29 mouse cellular contexts compared by ENCODE assay signal in the genomic region with DNA sequence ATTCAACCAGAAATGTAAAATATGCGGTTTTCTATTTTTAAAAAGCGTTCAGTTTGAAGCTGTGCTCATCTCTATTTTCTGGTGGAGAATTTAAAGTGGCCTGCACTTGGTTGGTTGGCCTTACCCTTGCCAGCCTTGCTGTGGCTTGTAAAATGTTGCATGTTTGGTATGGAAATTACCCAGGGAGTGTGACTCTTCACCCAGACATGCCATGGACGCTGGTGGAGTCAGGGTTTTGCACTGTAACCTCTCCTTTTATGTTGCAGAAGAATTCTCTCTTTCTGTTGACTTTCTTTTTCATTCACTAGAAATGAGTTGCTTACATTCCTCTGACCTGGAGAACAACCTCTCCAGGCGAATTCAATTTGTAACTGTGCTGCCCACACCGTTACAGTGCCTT.
DNase-seq lines count a peak whose midpoint lies in the region; ATAC-seq and TF ChIP-seq lines count a peak whose summit lies in the region.
"Had no signal": no experiment of that assay in that cellular context is flagged by ENCODE, and none has a peak within 500 bp of the region (broad histone marks: within the 10 kb centered on the region; RNA-seq: fewer than 3 reads in every experiment).

No protein-coding gene starts in this region.

- no peak overlapping the region for H3ac ChIP-seq in myocyte (ENCODE audit: control insufficient read depth, insufficient read length)

- no peak for DNase-seq in gastrocnemius, adult 2 months
- DNase-seq in gastrocnemius, adult 8-10 months (ENCODE audit: low spot score in 2 of 2) = no peak
- DNase-seq in 3T3-L1 (ENCODE audit: low read depth, low spot score) = peak; percentile 77
- no peak for DNase-seq in Patski (ENCODE audit: low read depth, low spot score)
- no peak for DNase-seq in cerebellum, adult 9-10 months
- DNase-seq in adrenal gland, adult 8-10 months = no peak
- DNase-seq: adrenal gland, postnatal 10 days; B cell, adult 2 months; cerebellum, adult 11-12 months; cerebellum, postnatal 10 days; heart, postnatal 4 days; kidney, adult 8-10 months; kidney, postnatal 4 days; liver, embryonic 13.5 days; lung, adult 18-20 months; midbrain, embryonic 14.5 days; retina, postnatal 1 day; spleen, adult 18-20 months; thymus, postnatal 36 days had no signal

- in situ Hi-C loops in Patski (cut with MboI; ENCODE audit: low pct_unique_long_range_greater_than_20kb) = no loop called here

- intact Hi-C loops in gastrocnemius, adult 2 months (cut with DNase I) = no loop called here

- H3K4me3 ChIP-seq in gastrocnemius, adult 2 months = no peak overlapping the region
- no peak overlapping the region for H3K4me3 ChIP-seq in myocyte
- H3K4me3 ChIP-seq: embryonic facial prominence, embryonic 15.5 days; heart, adult 2 months; heart, embryonic 12.5 days; hindbrain, embryonic 13.5 days; liver, embryonic 13.5 days; neural tube, embryonic 15.5 days had no signal

- no peak for TF ChIP-seq CTCF in gastrocnemius, adult 2 months (IDR thresholded peaks at IDR 0.05)
- no peak for TF ChIP-seq CTCF in Patski (IDR thresholded peaks at IDR 0.05)

- H3K27me3 ChIP-seq in Patski (no peaks in the 10 kb centered on the region), myocyte (ENCODE audit: control insufficient read depth, insufficient read depth, insufficient read length) (no peaks in the 10 kb centered on the region)
- H3K27me3 ChIP-seq: embryonic facial prominence, embryonic 15.5 days; hindbrain, embryonic 13.5 days; liver, embryonic 13.5 days; neural tube, embryonic 15.5 days had no signal

- peak; percentile 78 for ATAC-seq in Patski
- ATAC-seq: intestine, embryonic 16.5 days had no signal

- H3K36me3 ChIP-seq in myocyte (ENCODE audit: control insufficient read depth, insufficient read depth) = no peaks in the 10 kb centered on the region
- H3K36me3 ChIP-seq: embryonic facial prominence, embryonic 15.5 days; G1E; heart, embryonic 12.5 days; hindbrain, embryonic 13.5 days; liver, embryonic 13.5 days; neural tube, embryonic 15.5 days had no signal

- peak overlapping the region; percentile 64 for H3K4me2 ChIP-seq in myocyte (ENCODE audit: low read depth)
- H3K4me2 ChIP-seq: embryonic facial prominence, embryonic 15.5 days; heart, embryonic 12.5 days; hindbrain, embryonic 13.5 days; liver, embryonic 13.5 days; neural tube, embryonic 15.5 days had no signal

- CTCF ChIA-PET in Patski (lab: Charles Lee) = interaction anchor here (0.8 kb wide), 1 partner anchor 70 kb away, joined by 4 read pairs; no protein-coding TSS in a partner anchor

- no peak for TF ChIP-seq POLR2A in myocyte (IDR thresholded peaks at IDR 0.05; ENCODE audit: insufficient read length, low read depth)

- H3K79me2 ChIP-seq in myocyte (ENCODE audit: control insufficient read depth, insufficient read depth) = no peaks in the 10 kb centered on the region

- H3K27ac ChIP-seq in gastrocnemius, adult 2 months = peak overlapping the region; percentile 38; the same call in 1 of the 2 replicates
- H3K27ac ChIP-seq: embryonic facial prominence, embryonic 15.5 days; heart, adult 2 months; hindbrain, embryonic 13.5 days; kidney, postnatal 0 days; liver, embryonic 13.5 days; macrophage; neural tube, embryonic 15.5 days had no signal

- POLR2A ChIA-PET in Patski (lab: Charles Lee) = interaction anchor here (0.6 kb wide), 1 partner anchor 411 kb away, joined by 3 read pairs; no protein-coding TSS in a partner anchor

TF ChIP-seq in myocyte, 11 proteins besides CTCF, POLR2A, EP300 and RAD21:
- TF ChIP-seq CEBPB (IDR thresholded peaks at IDR 0.05; ENCODE audit: insufficient read depth, poor library complexity, severe bottlenecking) (0 out of 2 replicates have a peak, but pooled peaks have one; percentile 58), MAX (IDR thresholded peaks at IDR 0.05; ENCODE audit: low read depth) (no peak)
